Mouse (Mus musculus) ES-Bruce4 (cell line): ENCODE results near the gene Agbl5. TPM values are rescaled to one million over a fixed set of nuclear protein-coding genes. Genes with fewer than 3 reads are reported as not detected.

Experiments
- H3K27ac ChIP-seq: 2 replicates; pipeline ENCODE4 v1.5.1; 2012; ENCODE audit warnings: low read length, inconsistent platforms; ENCODE audit not compliant: insufficient read depth
- H3K27me3 ChIP-seq: 2 replicates; pipeline ENCODE4 v1.6.1; 2012; ENCODE audit warnings: mild to moderate bottlenecking, low read length, inconsistent platforms; ENCODE audit not compliant: control insufficient read depth, poor library complexity, insufficient read depth, severe bottlenecking
- H3K36me3 ChIP-seq: 2 replicates; pipeline ENCODE4 v1.6.1; 2012; ENCODE audit warnings: inconsistent platforms, mild to moderate bottlenecking, low read length, moderate library complexity; ENCODE audit not compliant: control insufficient read depth, poor library complexity, insufficient read depth, severe bottlenecking
- H3K4me1 ChIP-seq: one replicate; pipeline ENCODE4 v1.8.1; 2011; ENCODE audit warnings: low read length; ENCODE audit not compliant: control insufficient read depth, insufficient read depth
- H3K4me3 ChIP-seq: 2 replicates; pipeline ENCODE4 v1.5.1; 2011; ENCODE audit warnings: low read depth, mild to moderate bottlenecking, low read length
- H3K9ac ChIP-seq: 2 replicates; pipeline ENCODE4 v1.6.1; 2012; ENCODE audit warnings: low read depth, mild to moderate bottlenecking, inconsistent platforms; ENCODE audit not compliant: poor library complexity, severe bottlenecking
- H3K9me3 ChIP-seq: replicated peaks from 2 replicates; pipeline ENCODE4 v1.6.1; 2012; ENCODE audit warnings: mild to moderate bottlenecking, low read length, inconsistent platforms; ENCODE audit not compliant: control insufficient read depth, poor library complexity, insufficient read depth, severe bottlenecking
- CTCF ChIP-seq: IDR thresholded peaks from one replicate; pipeline ENCODE4 v1.8.1; 2011; ENCODE audit warnings: low read depth, low read length
- EP300 ChIP-seq: IDR thresholded peaks from 2 replicates; pipeline ENCODE4 v1.6.1; 2011; ENCODE audit warnings: low read depth, low read length; ENCODE audit not compliant: insufficient read depth
- POLR2A ChIP-seq: IDR thresholded peaks from one replicate; pipeline ENCODE4 v1.8.1; 2011; ENCODE audit warnings: low read length; ENCODE audit not compliant: insufficient read depth
- polyA plus RNA-seq: library from polyadenylated mRNA; stranded (reverse); fragments of >200 nt; gene quantifications from 2 replicates; pipeline ENCODE4 v1.2.4, GENCODE M21; 2011; ENCODE audit warnings: low read depth; ENCODE audit not compliant: missing spikeins, insufficient read depth, insufficient read length

The Agbl5 gene
- polyA plus RNA-seq, 1 experiment = 22.0 TPM

- Histone ChIP-seq H3K4me3 (no peak overlapping the region), H3K4me1 (peaks cover 4% of the 10 kb centered on the region)
Measured at GRCm38 (mm10) chr5:30916841-30917240, 28.3 kb downstream of the Agbl5 start.

DNA sequence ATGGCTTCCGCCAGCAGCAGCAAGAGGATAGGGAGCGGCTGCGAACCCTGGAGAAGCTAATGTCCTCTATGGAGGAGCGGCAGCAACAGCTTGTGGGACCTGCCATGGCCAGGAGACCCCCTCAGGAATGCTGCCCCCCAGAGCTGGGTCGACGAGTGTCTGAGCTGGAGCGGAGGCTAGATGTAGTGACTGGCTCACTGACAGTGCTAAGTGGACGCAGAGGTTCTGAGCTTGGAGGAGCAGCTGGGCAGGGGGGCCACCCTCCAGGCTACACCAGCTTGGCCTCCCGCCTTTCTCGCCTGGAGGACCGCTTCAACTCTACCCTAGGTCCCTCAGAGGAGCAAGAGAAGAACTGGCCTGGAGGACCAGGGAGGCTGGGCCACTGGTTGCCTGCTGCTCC lies 28.9 kb downstream of the Agbl5 start:
- Histone ChIP-seq H3K4me3 (no peak overlapping the region), H3K9ac (peak overlapping the region; percentile 17; the same call in 1 of the 2 replicates), H3K4me1 (peaks cover 4% of the 10 kb centered on the region), H3K9me3 (no peaks in the 10 kb centered on the region), H3K36me3 (no peaks in the 10 kb centered on the region), H3K27ac (no peak overlapping the region), H3K27me3 (no peaks in the 10 kb centered on the region)
- TF ChIP-seq EP300 (no peak), POLR2A (no peak)

More at GRCm38 (mm10) chr5:30916841-30917240, 28.3 kb downstream of the Agbl5 start:
- H3K27me3 ChIP-seq = no peaks in the 10 kb centered on the region
- no peak overlapping the region for H3K27ac ChIP-seq
- no peaks in the 10 kb centered on the region for H3K36me3 ChIP-seq
- no peak for TF ChIP-seq POLR2A
- no peak for TF ChIP-seq CTCF
- no peak for TF ChIP-seq EP300
- H3K9me3 ChIP-seq = no peaks in the 10 kb centered on the region
- H3K9ac ChIP-seq = peak overlapping the region; percentile 17; the same call in 1 of the 2 replicates

- no peak overlapping the region for H3K9ac ChIP-seq
- H3K4me3 ChIP-seq = no peak overlapping the region
- no peaks in the 10 kb centered on the region for H3K27me3 ChIP-seq
- TF ChIP-seq EP300 (no peak), POLR2A (no peak), CTCF (no peak)
- peaks cover 4% of the 10 kb centered on the region for H3K4me1 ChIP-seq
- H3K27ac ChIP-seq = no peak overlapping the region
- no peaks in the 10 kb centered on the region for H3K9me3 ChIP-seq
- no peaks in the 10 kb centered on the region for H3K36me3 ChIP-seq
Measured at GRCm38 (mm10) chr5:30917891-30918670, 29.6 kb downstream of the Agbl5 start.

- Histone ChIP-seq H3K4me1 (peaks cover 4% of the 10 kb centered on the region), H3K27ac (no peak overlapping the region), H3K9ac (no peak overlapping the region), H3K4me3 (no peak overlapping the region), H3K9me3 (no peaks in the 10 kb centered on the region), H3K27me3 (no peaks in the 10 kb centered on the region), H3K36me3 (no peaks in the 10 kb centered on the region)
- TF ChIP-seq EP300 (no peak), CTCF (no peak), POLR2A (no peak)
Measured at GRCm38 (mm10) chr5:30918691-30919090, 30.2 kb downstream of the Agbl5 start.

GRCm38 (mm10) chr5:30919831-30920614 lies 31.5 kb downstream of the Agbl5 start:
- TF ChIP-seq CTCF (no peak), POLR2A (no peak), EP300 (no peak)
- Histone ChIP-seq H3K4me3 (peak overlapping the region; percentile 21; the same call in 1 of the 2 replicates), H3K4me1 (peaks cover 4% of the 10 kb centered on the region), H3K9me3 (no peaks in the 10 kb centered on the region), H3K27me3 (no peaks in the 10 kb centered on the region), H3K27ac (no peak overlapping the region), H3K9ac (0 out of 2 replicates have a peak overlapping the region, but pooled peaks have one; percentile 4), H3K36me3 (no peaks in the 10 kb centered on the region)

DNA sequence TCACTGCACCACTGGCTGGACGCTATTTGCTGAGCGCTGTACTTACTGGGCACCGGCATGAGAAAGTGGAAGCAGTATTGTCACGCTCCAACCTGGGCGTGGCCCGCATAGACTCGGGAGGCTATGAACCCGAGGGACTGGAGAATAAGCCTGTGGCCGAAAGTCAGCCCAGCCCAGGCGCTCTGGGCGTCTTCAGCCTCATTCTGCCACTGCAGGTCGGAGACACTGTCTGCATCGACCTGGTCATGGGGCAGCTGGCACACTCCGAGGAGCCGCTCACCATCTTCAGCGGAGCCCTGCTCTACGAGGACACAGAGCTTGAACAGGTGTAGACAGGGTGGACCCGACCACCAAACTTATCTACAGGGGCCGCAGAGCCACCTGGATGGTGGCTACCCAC lies 32.1 kb downstream of the Agbl5 start:
- H3K9ac ChIP-seq = 0 out of 2 replicates have a peak overlapping the region, but pooled peaks have one; percentile 4
- H3K27me3 ChIP-seq = no peaks in the 10 kb centered on the region
- peaks cover 4% of the 10 kb centered on the region for H3K4me1 ChIP-seq
- H3K36me3 ChIP-seq = no peaks in the 10 kb centered on the region
- no peaks in the 10 kb centered on the region for H3K9me3 ChIP-seq
- TF ChIP-seq EP300 (no peak), CTCF (no peak), POLR2A (no peak)
- H3K4me3 ChIP-seq = peak overlapping the region; percentile 21
- no peak overlapping the region for H3K27ac ChIP-seq
